Mouse (Mus musculus): ENCODE results near the gene Pcnx3.
"Not testable (repeated sequence)": the region's sequence is repeated elsewhere in the genome, so short reads cannot be mapped to it uniquely, and the experiment has no call there.

Gene Pcnx3

DNA sequence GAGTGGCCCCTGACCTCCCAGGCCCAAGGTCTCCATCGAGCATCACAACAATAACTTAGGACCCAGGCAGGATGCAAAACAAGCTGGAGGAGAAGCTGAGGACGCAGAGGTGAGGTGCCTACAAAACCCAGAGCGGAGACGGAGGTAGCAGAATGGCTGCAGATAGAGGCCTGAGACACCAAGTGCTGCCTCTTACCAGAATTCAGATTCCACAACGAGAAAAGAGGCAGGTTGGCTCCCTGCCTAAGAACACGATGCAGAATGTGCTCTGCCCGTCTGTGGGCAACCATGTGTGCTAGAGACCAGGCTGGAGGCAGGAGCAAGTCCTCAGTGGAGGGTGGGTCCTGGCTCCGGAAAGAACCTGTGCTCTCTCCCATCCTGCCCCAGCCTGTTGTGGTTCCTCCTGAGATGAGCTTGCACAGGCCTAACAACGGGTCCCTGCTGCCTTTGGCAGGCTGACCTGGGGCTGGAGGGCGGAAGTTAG, 4.2 kb upstream of the Pcnx3 start:
- H3K36me3 ChIP-seq (ENCODE audit: control insufficient read depth, insufficient read depth, low read length, poor library complexity, severe bottlenecking) = peaks cover 14% of the 10 kb centered on the region
- H3K27me3 ChIP-seq (ENCODE audit: control insufficient read depth, insufficient read depth, low read length, poor library complexity, severe bottlenecking) = no peaks in the 10 kb centered on the region
- DNase-seq (ENCODE audit: low read depth, low spot score) = no peak

GRCm38 (mm10) chr19:5692086-5692912, 3.6 kb upstream of the Pcnx3 start:
- no peak for DNase-seq (ENCODE audit: low read depth, low spot score)
- Histone ChIP-seq H3K27me3 (ENCODE audit: control insufficient read depth, insufficient read depth, low read length, poor library complexity, severe bottlenecking) (no peaks in the 10 kb centered on the region), H3K36me3 (ENCODE audit: control insufficient read depth, insufficient read depth, low read length, poor library complexity, severe bottlenecking) (peaks cover 8% of the 10 kb centered on the region)

DNA sequence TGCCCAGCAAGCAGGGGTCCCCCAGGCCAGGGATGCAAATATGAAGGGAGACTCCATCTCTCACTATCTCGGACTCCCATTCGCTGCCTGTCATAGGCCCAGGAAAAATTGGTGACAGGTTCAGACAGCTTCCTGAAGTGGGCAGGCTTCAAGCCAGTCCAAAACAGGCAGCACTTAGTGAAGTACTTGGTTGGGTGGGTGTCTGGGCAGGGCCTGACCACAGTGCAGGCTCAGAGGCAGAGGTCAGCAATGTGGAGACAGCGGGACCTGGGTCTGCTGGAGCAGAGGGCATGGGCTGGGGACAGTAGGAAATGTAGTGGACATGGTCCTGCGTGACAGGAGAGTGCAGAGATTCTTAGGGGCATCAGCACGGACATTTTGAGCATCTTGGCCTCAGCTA, 2.9 kb upstream of the Pcnx3 start:
- H3K27me3 ChIP-seq (ENCODE audit: control insufficient read depth, insufficient read depth, low read length, poor library complexity, severe bottlenecking) = no peaks in the 10 kb centered on the region
- peaks cover 2% of the 10 kb centered on the region for H3K36me3 ChIP-seq (ENCODE audit: control insufficient read depth, insufficient read depth, low read length, poor library complexity, severe bottlenecking)
- DNase-seq (ENCODE audit: low read depth, low spot score) = no peak

GRCm38 (mm10) chr19:5690343-5690735, 1.6 kb upstream of the Pcnx3 start:
- DNase-seq (ENCODE audit: low read depth, low spot score) = no peak
- Histone ChIP-seq H3K36me3 (ENCODE audit: control insufficient read depth, insufficient read depth, low read length, poor library complexity, severe bottlenecking) (peaks cover 2% of the 10 kb centered on the region), H3K27me3 (ENCODE audit: control insufficient read depth, insufficient read depth, low read length, poor library complexity, severe bottlenecking) (no peaks in the 10 kb centered on the region)

GRCm38 (mm10) chr19:5689565-5690342, 1.0 kb upstream of the Pcnx3 start:
- DNase-seq (ENCODE audit: low read depth, low spot score) = peak; percentile 91
- no peaks in the 10 kb centered on the region for H3K27me3 ChIP-seq (ENCODE audit: control insufficient read depth, insufficient read depth, low read length, poor library complexity, severe bottlenecking)
- peaks cover 2% of the 10 kb centered on the region; the same call in 1 of the 2 replicates for H3K36me3 ChIP-seq (ENCODE audit: control insufficient read depth, insufficient read depth, low read length, poor library complexity, severe bottlenecking)

GRCm38 (mm10) chr19:5689088-5689428, 350 bp upstream of the Pcnx3 start:
- Histone ChIP-seq H3K36me3 (ENCODE audit: control insufficient read depth, insufficient read depth, low read length, poor library complexity, severe bottlenecking) (peaks cover 2% of the 10 kb centered on the region), H3K27me3 (ENCODE audit: control insufficient read depth, insufficient read depth, low read length, poor library complexity, severe bottlenecking) (no peaks in the 10 kb centered on the region)
- no peak for DNase-seq (ENCODE audit: low read depth, low spot score)

DNA sequence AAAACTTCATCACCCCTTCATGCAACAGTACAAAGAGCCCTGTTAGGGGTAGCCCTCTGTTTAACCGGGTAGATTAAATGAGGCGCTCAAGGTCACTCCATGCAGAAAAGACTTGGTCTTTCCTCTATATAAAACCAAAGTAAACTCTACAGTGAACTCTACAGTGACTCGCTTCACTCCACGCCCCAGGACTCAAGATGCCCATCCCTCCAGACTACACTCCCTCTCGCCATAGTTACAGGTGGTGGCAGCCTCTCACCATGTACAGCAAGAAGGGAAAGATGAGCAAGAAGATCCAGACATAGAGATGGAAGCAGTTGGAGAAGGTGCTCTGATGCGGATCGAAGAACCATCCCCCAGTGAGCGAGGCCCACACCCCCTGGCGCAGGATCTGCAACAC, 970 bp downstream of the Pcnx3 start:
- DNase-seq (ENCODE audit: low read depth, low spot score) = no peak
- Histone ChIP-seq H3K36me3 (ENCODE audit: control insufficient read depth, insufficient read depth, low read length, poor library complexity, severe bottlenecking) (peaks cover 9% of the 10 kb centered on the region), H3K27me3 (ENCODE audit: control insufficient read depth, insufficient read depth, low read length, poor library complexity, severe bottlenecking) (no peaks in the 10 kb centered on the region)

GRCm38 (mm10) chr19:5686954-5687353, 1.8 kb downstream of the Pcnx3 start:
- not testable (repeated sequence) for H3K27me3 ChIP-seq (ENCODE audit: control insufficient read depth, insufficient read depth, low read length, poor library complexity, severe bottlenecking); DNase-seq (ENCODE audit: low read depth, low spot score)
- H3K36me3 ChIP-seq (ENCODE audit: control insufficient read depth, insufficient read depth, low read length, poor library complexity, severe bottlenecking) = peaks cover 12% of the 10 kb centered on the region

- Histone ChIP-seq H3K27me3 (ENCODE audit: control insufficient read depth, insufficient read depth, low read length, poor library complexity, severe bottlenecking) (no peaks in the 10 kb centered on the region), H3K36me3 (ENCODE audit: control insufficient read depth, insufficient read depth, low read length, poor library complexity, severe bottlenecking) (peaks cover 12% of the 10 kb centered on the region)
- DNase-seq (ENCODE audit: low read depth, low spot score) = no peak
These were observed 2.3 kb downstream of the Pcnx3 start for GRCm38 (mm10) chr19:5686437-5686836.

GRCm38 (mm10) chr19:5685861-5686260, 2.8 kb downstream of the Pcnx3 start:
- no peaks in the 10 kb centered on the region for H3K27me3 ChIP-seq (ENCODE audit: control insufficient read depth, insufficient read depth, low read length, poor library complexity, severe bottlenecking)
- peaks cover 17% of the 10 kb centered on the region for H3K36me3 ChIP-seq (ENCODE audit: control insufficient read depth, insufficient read depth, low read length, poor library complexity, severe bottlenecking)
- DNase-seq (ENCODE audit: low read depth, low spot score) = no peak

- Histone ChIP-seq H3K36me3 (ENCODE audit: control insufficient read depth, insufficient read depth, low read length, poor library complexity, severe bottlenecking) (peaks cover 17% of the 10 kb centered on the region), H3K27me3 (ENCODE audit: control insufficient read depth, insufficient read depth, low read length, poor library complexity, severe bottlenecking) (no peaks in the 10 kb centered on the region)
- no peak for DNase-seq (ENCODE audit: low read depth, low spot score)
These were observed 3.3 kb downstream of the Pcnx3 start for GRCm38 (mm10) chr19:5685431-5685830.

DNA sequence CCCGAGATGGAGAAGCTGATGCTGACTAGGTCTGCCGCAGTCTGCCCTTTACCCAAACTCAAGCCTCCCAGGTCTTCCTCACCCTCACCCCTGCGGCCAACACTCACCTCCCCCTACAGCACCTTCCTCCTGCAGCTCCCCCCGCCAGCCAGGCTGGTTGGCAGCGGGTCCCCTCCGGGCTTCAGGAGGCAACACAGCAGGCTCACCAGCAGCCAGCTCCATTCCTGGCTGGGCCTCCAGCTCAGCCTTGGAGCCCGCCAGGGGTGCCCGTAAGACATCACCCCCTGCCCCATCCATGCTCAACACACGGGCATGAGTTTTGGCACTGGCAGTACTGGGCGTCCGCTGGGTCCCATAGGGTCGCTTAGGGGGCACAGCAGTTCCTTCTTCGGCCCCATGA, 3.7 kb downstream of the Pcnx3 start:
- H3K36me3 ChIP-seq (ENCODE audit: control insufficient read depth, insufficient read depth, low read length, poor library complexity, severe bottlenecking) = peaks cover 17% of the 10 kb centered on the region
- no peak for DNase-seq (ENCODE audit: low read depth, low spot score)
- H3K27me3 ChIP-seq (ENCODE audit: control insufficient read depth, insufficient read depth, low read length, poor library complexity, severe bottlenecking) = no peaks in the 10 kb centered on the region

- no peak for DNase-seq (ENCODE audit: low read depth, low spot score)
- peaks cover 17% of the 10 kb centered on the region for H3K36me3 ChIP-seq (ENCODE audit: control insufficient read depth, insufficient read depth, low read length, poor library complexity, severe bottlenecking)
These were observed 4.5 kb downstream of the Pcnx3 start for GRCm38 (mm10) chr19:5684236-5684635.

GRCm38 (mm10) chr19:5680432-5680831, 8.3 kb downstream of the Pcnx3 start:
- Histone ChIP-seq H3K27me3 (ENCODE audit: control insufficient read depth, insufficient read depth, low read length, poor library complexity, severe bottlenecking) (no peaks in the 10 kb centered on the region), H3K36me3 (ENCODE audit: control insufficient read depth, insufficient read depth, low read length, poor library complexity, severe bottlenecking) (peaks cover 26% of the 10 kb centered on the region)
- DNase-seq (ENCODE audit: low read depth, low spot score) = no peak

More at GRCm38 (mm10) chr19:5684236-5684635, 4.5 kb downstream of the Pcnx3 start:
- no peaks in the 10 kb centered on the region for H3K27me3 ChIP-seq (ENCODE audit: control insufficient read depth, insufficient read depth, low read length, poor library complexity, severe bottlenecking)

DNA sequence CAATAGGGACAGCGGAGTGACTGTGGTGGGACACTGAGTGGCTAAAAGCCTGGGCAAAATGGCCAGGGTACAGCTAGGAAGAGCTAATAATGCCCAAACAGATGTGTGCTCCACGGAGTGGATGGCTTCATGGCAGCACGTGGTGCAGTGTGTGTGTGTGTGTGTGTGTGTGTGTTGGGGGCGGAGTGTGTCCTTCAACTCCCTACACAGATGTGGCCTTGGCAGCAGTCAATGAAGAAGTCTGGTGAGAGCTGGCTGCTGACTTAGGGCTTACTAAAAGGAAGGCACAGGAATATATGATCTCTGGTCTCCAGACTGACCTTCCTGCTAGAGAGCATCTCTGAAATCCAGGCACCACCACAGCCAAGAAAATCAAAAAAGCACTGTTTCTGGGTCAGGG, 20.3 kb downstream of the Pcnx3 start:
- DNase-seq (ENCODE audit: low read depth, low spot score) = no peak

More for the DNA sequence above, 20.3 kb downstream of the Pcnx3 start:
- Histone ChIP-seq H3K27me3 (ENCODE audit: control insufficient read depth, insufficient read depth, low read length, poor library complexity, severe bottlenecking) (no peaks in the 10 kb centered on the region), H3K36me3 (ENCODE audit: control insufficient read depth, insufficient read depth, low read length, poor library complexity, severe bottlenecking) (peaks cover 11% of the 10 kb centered on the region)

Measured in splenic B cell, adult 2 months (primary cell).